Mouse (Mus musculus) lung, adult 2 months (tissue): Measurements from ENCODE around the gene Cep104.

Experiments used
- CTCF ChIP-seq: fragments of 200-500 bp; IDR thresholded peaks from 2 replicates; pipeline ENCODE4 v1.5.1; 2011; ENCODE audit warnings: mild to moderate bottlenecking, low read length, control low read depth; ENCODE audit not compliant: insufficient read depth
- POLR2A ChIP-seq: fragments of 200-500 bp; IDR thresholded peaks from 2 replicates; pipeline ENCODE4 v1.6.1; 2011; ENCODE audit warnings: low read depth, mild to moderate bottlenecking, control low read depth, low read length, borderline replicate concordance; ENCODE audit errors: extremely low read depth

DNA sequence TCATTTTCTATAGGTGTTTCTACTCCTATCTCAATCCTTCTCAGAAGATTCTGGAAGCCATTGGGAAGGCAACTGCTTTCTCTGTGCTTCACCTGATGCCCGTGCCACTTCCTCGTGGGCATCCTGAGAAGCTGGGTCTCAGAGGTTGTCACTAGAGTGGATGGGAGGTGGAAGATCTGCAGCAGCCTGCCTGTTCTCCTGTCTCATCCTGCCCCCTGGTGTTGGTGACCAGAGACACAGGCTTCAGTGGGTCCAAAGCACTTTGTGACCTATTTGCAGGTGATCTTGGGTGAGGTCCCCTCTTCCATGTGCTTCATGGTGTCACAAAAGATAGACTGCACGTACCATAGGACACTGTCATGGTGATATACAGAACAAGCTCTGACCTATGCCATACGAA, 31.8 kb upstream of the Cep104 start:
- TF ChIP-seq CTCF (peak; percentile 60), POLR2A (no peak)
